Mouse (Mus musculus) c-Kit-positive CD71-positive TER-119-positive erythroid progenitor cells, embryonic 14.5 days (primary cell): Measurements from ENCODE around the gene Rmnd5a.
"Not testable (repeated sequence)": the region's sequence is repeated elsewhere in the genome, so short reads cannot be mapped to it uniquely, and the experiment has no call there.

Experiments
- DNase-seq: peaks from one replicate; pipeline ENCODE4 v3.0.0-alpha.2; 2013; ENCODE audit warnings: low spot score

Gene Rmnd5a

DNA sequence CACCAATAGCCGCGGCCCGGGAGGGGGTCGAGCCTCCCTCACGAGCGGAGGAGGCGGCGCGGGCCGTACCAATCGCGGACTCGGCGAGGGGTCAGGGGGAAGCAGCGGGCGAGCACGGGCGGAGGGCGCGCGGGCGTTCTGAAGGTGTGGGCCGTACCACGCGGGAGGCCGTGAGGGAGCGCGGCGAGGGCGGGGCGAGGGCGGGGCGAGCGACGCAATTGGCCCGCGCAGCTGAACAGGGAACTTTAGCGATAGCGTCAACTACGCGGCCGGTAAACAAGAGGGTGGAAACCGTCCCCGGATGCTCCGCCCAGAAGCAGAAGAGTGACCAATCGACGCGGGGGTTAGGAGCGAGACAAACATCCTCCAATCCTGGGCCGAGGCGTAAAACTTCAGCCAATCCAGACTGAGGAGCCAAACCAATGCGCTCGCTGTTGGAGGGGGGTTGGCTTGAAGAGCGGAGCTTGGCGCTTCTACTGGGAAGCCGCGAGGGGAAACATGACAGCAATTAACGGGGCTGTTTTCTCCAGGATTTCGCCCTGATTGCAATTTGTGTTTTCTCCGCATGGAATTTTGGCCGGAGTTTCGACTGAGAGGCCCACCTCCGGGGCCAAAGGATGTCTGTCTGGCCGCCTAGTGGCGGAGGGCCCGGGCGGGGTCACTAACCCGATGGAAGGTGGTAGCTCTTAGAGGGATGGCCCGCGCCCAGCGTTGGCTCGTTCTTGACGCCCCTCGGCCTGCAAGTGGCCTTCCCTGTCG lies at the start of gene Rmnd5a:
Gene Rmnd5a (minus strand): TSS at position 146 of the 759 bp plus-strand sequence.
- peak; percentile 99 for DNase-seq

DNA sequence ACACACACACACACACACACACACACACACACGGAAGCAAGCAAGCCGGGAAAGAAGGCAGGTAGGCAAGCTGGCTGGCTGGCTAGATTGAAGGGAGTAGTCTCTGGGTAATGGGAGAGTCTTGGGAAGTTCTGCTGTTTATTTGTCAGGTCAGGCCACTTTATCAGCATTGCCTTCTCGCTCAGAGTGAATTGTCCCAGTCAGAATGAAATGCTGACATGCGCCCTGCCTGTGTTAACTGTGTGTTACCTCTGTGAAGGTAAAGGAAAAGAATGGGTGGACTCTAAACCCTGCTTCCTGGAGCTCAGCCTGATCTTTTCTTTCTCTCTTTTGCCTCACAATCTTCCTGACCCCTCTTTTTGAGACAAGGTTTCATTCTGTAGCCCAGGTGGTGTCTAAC lies 47.5 kb upstream of the Rmnd5a start:
- DNase-seq: no peak

DNA sequence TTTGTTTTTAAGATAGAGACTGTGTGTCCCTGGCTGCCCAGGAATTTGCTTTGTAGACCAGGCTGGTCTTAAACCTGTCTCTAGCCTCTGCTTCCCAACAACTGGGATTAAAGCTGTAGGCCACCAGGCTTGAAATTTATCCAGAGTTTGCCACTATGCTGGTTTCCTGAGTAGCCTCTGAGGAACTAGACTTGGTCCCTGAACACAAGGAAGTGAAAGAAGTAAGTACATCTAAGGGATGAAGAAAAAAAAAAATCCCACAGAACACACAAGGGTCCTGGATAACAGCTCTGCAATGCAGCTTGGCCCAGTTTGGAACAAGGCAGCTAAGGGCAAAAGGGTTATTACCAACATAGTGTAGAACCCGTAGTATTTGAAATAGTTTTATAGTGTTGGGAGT lies 46.4 kb upstream of the Rmnd5a start:
- no peak for DNase-seq

DNA sequence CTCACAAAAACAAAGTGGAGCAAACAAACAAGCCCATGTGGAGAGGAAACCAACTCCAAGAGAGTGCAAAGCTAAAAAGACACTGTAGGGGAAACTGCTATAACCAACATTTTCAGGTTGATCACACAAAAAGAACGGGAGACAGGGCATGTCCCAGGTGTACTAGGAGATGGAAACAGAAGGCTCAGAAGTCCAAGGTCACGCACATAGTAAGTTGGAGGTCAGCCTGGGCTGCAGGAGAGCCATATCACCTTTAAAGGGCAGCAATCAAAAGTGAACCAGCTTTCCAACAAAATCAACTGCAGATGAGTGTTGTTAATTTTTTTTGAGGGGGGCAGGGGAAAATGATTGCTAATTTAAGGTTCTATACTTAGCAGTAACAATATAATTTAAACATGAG lies 45.8 kb upstream of the Rmnd5a start:
- DNase-seq: no peak

DNA sequence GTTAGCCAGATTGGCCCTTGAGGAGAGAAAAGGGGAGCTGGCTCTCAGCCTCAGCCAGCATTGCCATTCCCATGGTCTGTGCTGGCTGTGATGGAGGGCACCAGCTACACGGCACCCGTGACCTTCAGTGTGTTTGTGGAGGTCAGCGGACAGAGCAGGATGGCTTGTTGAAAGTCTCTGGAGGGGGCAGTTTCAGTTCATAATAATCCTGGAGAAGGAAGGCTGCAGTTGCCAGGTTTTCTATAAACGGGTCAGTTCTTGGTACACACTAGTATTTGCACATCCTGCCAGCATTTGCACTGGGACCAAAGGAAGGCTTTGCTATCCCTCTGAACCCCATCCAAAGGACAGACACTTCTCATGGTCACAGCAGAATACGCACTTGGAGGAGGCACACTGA lies 44.8 kb upstream of the Rmnd5a start:
- DNase-seq: no peak

DNA sequence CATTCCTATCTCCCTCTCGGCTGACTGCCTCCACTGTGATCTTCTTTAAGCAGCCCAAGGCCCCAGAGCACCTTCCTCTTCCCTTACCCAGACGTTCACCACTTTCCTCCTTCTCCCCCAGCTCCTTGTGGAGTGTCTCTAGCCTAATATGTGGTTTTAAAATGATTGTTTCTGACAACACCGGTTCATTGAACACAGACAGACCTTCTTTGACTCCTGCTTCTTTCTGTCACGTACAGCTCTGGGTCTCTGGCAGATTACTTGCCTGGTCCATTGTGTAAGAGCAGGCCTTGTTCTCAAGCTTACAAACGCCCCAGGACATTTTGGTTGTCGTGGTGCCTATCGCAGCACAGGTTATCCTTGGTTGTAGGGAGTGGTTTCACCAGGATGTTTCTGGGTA lies 40.7 kb upstream of the Rmnd5a start:
- DNase-seq: no peak

DNA sequence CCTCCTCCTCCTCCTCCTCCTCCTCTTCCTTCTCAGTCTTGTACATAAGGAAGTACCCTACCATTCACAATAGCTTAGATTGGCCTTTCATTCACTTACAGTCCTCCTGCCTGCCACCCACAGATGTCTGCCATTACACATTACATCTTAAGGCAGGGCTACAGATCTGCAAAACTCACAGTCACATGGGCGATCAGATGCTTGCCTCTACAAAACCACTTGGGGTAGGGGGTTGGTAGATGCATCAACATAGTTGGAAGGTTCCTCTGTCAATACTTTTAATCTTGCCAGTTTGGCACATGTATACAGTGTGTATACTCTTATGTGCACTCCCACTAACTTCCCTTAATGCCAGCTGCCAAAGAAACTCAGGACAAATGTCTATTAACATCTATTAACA lies 39.7 kb upstream of the Rmnd5a start:
- DNase-seq: no peak

DNA sequence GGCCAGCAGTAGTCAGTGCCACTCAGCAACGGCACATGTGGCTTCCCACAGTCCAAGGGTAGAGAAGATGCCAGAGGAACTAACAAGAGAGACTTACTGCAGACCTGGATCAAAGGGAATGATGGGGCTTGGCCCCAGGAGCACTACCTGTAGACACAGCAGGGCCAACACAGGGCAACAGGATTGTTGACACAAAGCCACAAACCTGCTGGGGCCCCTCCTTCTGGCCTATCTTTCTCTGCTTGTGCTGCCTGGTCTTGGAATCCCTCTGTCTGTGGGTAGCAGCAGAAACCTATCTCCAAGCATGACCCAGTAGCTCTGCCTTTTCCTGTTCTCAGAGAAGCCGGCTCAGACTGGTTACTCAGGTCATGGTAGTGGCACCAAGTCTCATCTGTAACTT lies 39.2 kb upstream of the Rmnd5a start:
- not testable (repeated sequence) for DNase-seq

DNA sequence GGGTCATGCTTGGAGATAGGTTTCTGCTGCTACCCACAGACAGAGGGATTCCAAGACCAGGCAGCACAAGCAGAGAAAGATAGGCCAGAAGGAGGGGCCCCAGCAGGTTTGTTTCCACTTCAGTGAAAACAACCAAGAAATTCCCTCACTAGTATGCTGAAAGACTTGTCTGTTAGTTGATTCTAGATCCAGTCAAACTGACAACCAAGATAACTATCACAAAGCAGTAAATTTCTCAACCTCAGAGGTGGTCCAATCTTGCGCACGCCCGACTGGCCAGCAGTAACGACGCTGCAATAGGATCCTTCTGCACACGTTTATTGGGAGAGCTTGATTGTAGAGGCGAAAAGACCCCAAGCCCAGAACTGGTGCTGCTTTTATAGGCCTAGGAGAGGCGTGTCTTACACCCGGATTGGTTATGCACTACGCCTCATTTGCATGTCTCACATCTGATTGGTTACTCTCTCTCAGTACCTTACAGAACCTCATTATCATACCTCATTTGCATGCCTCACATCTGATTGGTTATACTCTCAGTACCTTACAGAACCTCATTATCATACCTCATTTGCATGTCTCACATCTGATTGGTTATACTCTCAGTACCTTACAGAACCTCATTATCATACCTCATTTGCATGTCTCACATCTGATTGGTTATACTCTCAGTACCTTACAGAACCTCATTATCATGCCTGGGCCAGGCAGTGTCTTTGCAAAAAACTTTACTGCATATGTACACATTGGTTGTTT lies 38.6 kb upstream of the Rmnd5a start:
- DNase-seq: not testable (repeated sequence)

DNA sequence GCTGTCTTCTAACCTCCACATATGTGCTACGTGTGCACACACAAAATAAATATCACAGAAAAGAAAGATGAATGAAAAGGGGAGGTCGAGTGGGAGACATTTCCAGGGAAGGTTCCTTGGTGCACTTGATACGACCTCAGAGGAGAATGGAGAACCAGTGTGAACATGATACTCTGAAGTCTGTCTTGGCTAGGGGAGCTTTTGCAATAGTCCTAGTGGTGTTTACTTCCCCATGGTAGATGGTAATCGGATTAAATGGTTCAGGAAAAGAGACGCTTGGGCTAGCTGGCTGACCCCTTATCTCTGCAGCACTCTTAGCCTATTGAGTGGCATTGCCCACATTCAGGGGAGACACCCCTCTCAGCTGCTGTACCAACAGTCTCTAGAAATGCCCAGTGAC lies 36.3 kb upstream of the Rmnd5a start:
- DNase-seq: no peak

DNA sequence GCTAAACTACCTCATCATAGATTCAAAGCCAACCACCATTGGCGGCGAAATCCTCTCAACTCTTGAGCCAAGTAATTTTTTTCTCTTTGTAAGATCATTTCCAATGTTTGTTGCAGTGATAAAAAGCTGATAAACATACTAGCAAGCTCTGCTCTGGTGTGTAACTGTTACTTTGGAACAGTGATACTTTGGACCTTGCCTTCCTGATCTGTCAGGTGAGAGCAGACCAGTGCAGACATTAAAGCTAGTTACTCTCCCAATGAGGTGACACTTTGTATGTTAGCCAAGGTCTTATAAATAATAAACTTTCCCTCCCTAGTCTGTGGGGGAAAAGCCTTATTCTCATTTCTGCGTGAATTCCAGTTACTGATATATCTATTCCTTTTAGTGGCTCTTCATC lies 35.2 kb upstream of the Rmnd5a start:
- DNase-seq: no peak

DNA sequence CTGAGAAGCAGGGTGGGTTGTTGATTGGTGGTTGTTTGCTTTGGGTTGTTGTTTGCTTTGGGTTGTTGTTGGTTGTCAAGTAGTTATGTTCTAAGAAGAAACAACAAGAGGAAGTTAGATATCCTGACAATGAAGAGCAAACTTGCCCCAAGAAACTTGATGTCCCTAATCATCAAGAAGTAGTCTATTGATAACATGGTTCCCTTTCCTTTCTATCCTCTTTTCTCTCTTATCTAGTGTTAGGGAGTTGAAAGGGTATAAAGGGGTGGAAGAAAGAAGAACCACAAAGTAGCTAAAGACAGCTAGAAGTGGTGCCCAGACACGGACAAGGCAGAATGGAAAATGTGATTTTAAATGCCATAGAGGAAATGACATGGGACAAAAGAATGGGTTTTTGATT lies 32.3 kb upstream of the Rmnd5a start:
- no peak for DNase-seq

DNA sequence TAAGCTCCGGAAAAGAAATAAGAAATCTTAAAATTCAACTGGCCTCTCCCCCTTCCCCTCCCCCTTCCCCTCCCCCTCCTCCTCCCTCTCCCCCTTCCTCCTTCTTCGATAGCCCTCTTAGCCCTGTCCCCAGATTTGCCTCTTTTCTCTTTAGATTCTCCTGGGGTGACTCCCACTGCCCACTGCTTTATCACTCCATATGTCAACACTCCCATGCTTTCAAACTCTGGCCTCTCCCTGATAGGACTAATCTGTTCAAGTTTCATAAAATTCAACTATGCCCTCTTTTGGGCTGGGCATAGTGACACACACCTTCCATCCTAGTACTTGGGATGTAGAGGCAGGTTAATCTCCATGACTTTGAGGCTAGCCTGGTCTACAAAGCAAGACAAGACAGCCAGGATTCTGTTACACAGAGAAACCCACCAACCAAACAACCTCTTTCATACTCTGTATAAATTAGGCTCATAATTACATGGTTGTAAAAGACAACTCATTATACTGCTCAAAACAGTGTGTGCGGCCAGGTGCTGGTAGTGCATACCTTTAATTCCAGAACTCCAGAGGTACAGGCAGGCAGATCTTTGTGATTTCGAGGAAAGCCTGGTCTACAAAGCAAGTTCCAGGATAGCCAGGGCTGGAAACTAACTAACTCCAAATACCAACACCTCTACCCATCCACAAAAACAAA lies 31.5 kb upstream of the Rmnd5a start:
- DNase-seq: no peak

DNA sequence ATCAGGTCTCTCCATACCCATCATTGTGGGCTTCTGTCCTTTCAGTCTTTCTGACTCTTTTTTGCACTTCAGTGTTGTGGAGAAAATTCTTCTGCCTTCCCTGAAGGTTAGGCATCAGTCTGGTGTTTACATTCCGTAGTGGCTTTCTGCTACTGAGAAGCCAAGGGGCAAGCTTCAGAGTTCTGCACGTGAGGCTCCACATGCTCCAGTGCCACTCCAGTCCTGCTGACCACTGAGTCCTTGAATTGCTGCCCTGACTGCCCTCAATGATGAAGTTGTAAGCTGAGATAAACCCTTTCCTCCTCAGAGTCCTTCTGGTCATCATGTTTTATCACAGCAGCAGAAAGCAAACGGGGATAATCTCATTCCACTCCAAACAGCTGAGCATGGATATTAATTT lies 28.9 kb upstream of the Rmnd5a start:
- DNase-seq: no peak

DNA sequence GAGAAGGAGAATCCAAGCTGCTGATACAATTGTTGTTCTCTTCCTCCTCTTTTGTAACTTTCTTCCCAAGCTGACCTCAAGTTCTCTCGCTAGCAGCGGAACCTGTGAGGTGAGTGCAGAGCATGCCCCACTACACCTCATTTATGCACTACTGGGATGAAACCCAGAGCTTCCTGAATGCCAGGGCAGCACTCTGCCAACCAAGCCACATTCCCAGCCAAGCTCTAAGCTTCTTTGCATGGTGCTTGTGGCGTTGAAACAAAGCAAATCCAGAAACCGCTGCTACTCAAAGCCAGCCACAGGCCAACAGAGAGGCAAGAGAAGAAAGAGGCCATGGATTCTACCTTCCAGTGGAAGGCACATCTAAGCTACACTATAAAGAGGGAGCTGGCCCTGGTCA lies 27.3 kb upstream of the Rmnd5a start:
- no peak for DNase-seq

DNA sequence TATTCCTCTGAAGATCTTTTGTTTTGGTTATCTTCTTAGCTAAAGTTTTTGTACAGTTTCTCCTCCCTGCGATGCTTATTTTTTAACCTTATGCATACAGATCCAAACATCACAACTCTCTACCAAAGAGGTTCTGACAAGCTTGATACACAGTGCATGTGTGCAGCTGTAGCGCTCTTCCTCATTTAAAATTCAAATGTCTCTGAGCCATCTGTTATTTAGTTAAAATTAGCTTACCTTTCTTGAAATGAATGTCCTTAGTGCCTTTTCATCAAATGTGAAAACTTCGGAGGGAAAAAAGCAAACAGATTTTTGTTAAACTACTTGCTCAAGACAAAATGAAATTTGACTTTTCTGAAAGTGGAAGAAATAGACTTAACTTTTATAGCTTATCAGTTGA lies 24.7 kb upstream of the Rmnd5a start:
- no peak for DNase-seq

DNA sequence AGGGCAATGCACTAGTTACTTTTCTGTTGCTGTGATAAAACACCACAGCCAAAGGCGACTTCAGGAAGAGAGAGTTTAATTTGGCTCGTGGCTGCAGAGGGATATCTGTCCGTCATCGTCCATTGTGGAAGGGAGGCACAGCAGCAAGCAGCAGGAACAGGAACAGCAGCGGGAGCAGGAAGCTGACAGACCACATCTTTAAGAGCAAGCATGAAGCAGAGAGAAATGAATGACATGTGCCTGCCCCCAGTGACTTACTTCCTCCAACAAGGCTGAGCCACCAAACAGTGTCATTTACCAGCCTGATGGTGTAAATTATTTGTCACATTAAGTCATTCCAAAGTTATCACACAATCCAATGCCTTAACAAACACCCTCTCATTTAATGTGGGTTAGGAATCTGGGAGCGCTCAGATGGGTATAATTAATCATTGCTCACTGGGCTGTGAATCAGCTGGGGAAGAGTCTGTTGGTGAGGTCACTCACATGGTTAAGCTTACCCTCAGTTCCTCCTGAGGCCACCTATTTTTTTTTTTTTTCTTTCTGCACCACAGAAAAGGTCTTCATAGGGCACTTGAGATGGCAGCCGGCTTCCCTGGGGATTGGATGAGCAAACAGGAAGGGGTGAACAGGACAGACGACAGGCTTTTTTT lies 17.6 kb upstream of the Rmnd5a start:
- DNase-seq: no peak

DNA sequence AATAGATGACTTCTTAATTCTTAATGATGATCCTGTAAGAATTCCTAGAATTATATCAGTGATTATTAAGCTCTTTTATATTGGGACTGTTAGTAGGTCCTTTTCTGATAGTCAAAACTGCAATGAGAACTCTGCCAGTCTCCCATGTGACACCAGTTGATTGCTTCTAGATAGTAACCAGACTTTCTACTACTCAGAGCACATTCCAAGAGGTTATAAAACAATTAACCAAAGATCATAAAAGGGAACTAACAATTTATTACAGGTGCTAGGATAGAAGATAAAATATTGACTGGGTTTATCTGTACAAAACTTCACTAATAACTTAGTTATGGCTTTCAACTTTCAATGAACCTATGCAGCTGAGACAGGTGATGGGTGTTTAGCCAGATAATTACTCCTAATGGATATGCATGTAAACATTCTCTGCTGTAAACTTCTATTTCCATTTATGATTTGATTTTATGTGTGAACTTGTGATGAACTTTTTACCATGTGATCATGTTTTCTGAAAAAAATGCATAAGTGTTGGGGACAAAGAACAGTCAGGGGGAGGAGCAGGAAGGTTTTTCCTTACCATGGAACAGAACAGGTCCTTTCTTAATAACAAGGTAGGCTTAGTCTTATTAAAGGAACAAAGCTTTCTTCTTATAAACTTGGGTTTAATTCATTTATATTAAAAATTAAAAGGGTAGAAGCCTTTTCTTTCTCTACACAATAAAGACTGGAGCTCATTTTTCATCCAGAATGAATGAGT lies 13.7 kb upstream of the Rmnd5a start:
- not testable (repeated sequence) for DNase-seq

DNA sequence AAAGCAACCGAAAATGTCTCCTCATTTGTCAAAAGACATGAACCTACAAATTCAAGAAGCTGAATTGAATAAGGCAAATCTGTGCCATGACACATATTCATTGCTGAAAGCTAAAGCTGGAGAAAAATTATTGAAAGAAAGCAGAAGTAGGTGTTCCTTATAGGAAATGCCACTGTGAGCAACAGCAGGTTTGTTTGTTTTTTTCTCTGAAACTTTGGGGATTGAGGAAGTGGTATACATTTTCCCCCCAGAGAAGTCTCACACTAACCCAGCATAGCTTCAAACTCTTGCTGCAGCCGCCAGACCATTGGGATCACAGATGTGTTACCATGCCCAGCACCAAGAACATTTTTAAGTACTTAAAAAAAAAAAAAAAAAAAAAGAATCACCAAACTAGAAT lies 12.4 kb upstream of the Rmnd5a start:
- DNase-seq: no peak

DNA sequence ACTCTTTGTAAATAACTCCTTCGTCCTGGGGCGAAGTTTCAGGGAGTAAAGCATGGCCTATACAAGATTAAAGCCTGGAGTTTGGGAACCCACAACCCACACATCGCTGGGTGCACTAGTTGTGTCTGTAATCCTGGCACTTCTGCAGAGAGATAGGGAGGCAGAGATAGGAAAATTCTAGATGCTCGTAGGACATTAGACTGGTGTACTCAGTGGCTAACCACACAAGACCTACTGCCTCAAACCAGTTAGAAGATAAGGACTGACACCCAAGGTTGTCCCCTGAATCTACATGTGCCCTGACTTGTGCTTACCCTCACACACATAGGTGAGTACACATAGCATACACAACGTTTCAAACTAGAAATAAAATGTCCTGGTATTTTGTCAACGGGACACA lies 5.1 kb upstream of the Rmnd5a start:
- no peak for DNase-seq

DNA sequence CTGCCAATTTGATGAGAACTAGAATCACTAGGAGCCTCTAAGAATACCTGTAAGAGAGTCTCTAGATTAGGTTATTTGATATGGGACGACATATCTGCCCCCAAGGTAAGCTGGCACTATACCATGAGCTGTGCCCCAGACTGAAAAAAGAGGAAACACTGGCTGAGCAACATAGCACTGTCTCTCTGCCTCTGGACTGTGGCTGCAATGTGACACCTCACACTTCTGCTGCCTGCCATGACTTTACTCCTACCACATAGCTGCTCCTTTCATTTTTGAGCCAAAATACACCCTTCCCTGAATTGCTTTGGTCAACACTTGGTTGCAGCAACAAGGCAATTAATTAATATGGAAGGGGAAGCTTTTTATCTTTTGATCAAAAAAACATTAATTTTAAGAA lies 4.3 kb upstream of the Rmnd5a start:
- DNase-seq: no peak

DNA sequence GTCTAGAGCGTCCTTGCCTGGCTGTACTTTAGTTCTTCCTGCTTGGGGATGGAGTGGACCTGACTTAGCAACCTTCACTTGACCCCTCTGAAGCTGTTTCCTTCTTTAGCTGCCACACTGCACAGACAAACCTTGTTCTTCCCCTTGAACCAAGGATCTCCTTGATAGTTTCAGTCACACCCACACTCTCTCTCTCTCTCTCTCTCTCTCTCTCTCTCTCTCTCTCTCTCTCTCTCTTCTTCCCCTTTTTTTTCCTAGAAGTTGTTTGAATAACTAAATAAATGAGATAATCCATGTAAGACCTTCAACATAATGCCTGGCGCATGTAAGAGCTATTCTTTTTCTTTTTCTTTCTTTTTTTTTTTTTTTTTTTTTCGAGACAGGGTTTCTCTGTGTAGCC lies 1.7 kb upstream of the Rmnd5a start:
- no peak for DNase-seq
